In the genomic region with DNA sequence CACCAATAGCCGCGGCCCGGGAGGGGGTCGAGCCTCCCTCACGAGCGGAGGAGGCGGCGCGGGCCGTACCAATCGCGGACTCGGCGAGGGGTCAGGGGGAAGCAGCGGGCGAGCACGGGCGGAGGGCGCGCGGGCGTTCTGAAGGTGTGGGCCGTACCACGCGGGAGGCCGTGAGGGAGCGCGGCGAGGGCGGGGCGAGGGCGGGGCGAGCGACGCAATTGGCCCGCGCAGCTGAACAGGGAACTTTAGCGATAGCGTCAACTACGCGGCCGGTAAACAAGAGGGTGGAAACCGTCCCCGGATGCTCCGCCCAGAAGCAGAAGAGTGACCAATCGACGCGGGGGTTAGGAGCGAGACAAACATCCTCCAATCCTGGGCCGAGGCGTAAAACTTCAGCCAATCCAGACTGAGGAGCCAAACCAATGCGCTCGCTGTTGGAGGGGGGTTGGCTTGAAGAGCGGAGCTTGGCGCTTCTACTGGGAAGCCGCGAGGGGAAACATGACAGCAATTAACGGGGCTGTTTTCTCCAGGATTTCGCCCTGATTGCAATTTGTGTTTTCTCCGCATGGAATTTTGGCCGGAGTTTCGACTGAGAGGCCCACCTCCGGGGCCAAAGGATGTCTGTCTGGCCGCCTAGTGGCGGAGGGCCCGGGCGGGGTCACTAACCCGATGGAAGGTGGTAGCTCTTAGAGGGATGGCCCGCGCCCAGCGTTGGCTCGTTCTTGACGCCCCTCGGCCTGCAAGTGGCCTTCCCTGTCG, we compare ENCODE assay signal across 8 mouse cellular contexts. TPM values are rescaled to one million over a fixed set of nuclear protein-coding genes. Genes with fewer than 3 reads are reported as not detected.
DNase-seq lines count a peak whose midpoint lies in the region; ATAC-seq and TF ChIP-seq lines count a peak whose summit lies in the region.

A gene (minus strand): TSS at position 146 of the 759 bp plus-strand sequence.

- peak within 1 kb of the TSS; percentile 87 for H3K9ac ChIP-seq in heart, embryonic 15.5 days
- H3K9ac ChIP-seq in liver, embryonic 14.5 days (replicated peaks): peak within 1 kb of the TSS; percentile 95
- H3K9ac ChIP-seq in neural tube, embryonic 11.5 days (ENCODE audit: low read length): peak within 1 kb of the TSS; percentile 93
- peak within 1 kb of the TSS; percentile 97 for H3K9ac ChIP-seq in stomach, postnatal 0 days (ENCODE audit: low read length)

- H3K4me1 ChIP-seq in forebrain, embryonic 10.5 days: peaks cover 42% of the 10 kb centered on the region
- H3K4me1 ChIP-seq in heart, embryonic 15.5 days (replicated peaks): peaks cover 31% of the 10 kb centered on the region
- peaks cover 19% of the 10 kb centered on the region in 2 experiments for H3K4me1 ChIP-seq in liver, embryonic 14.5 days (replicated peaks; ENCODE audit: control insufficient read depth in 2 of 2, insufficient read depth in 2 of 2, low read length in 1 of 2)
- H3K4me1 ChIP-seq in neural tube, embryonic 11.5 days (ENCODE audit: control insufficient read depth, insufficient read depth, low read length): peaks cover 13% of the 10 kb centered on the region; the same call in 1 of the 2 replicates
- H3K4me1 ChIP-seq in stomach, postnatal 0 days (replicated peaks; ENCODE audit: control insufficient read depth, insufficient read depth): 0 out of 2 replicates have a peak, but pooled peaks cover 11% of the 10 kb centered on the region

- H3K27me3 ChIP-seq in forebrain, embryonic 10.5 days (ENCODE audit: poor library complexity, severe bottlenecking): no peaks in the 10 kb centered on the region
- H3K27me3 ChIP-seq in heart, embryonic 15.5 days: no peaks in the 10 kb centered on the region
- H3K27me3 ChIP-seq in liver, embryonic 14.5 days (ENCODE audit: control insufficient read depth, insufficient read depth, low read length): no peaks in the 10 kb centered on the region
- H3K27me3 ChIP-seq in neural tube, embryonic 11.5 days (ENCODE audit: control insufficient read depth, insufficient read depth, low read length): no peaks in the 10 kb centered on the region
- H3K27me3 ChIP-seq in stomach, postnatal 0 days (ENCODE audit: control insufficient read depth, insufficient read depth, low read length): no peaks in the 10 kb centered on the region

- 1% methylated on average over 74 of the region's 75 CpGs for WGBS in forebrain, embryonic 10.5 days
- WGBS in heart, embryonic 15.5 days: under 1% methylated on average over 75 of the region's 75 CpGs
- WGBS in liver, embryonic 14.5 days (ENCODE audit: insufficient replicate concordance): under 1% methylated on average over 74 of the region's 75 CpGs
- under 1% methylated on average over 73 of the region's 75 CpGs for WGBS in neural tube, embryonic 11.5 days
- WGBS in stomach, postnatal 0 days: under 1% methylated on average over 71 of the region's 75 CpGs

- TF ChIP-seq CTCF in liver, embryonic 14.5 days (IDR thresholded peaks at IDR 0.05; ENCODE audit: low read depth): peak; percentile 84
- TF ChIP-seq CTCF in stomach, postnatal 0 days (IDR thresholded peaks at IDR 0.05; ENCODE audit: low read depth): peak; percentile 67

- peak within 1 kb of the TSS; percentile 97 for H3K4me3 ChIP-seq in forebrain, embryonic 10.5 days
- H3K4me3 ChIP-seq in heart, embryonic 15.5 days: peak within 1 kb of the TSS; percentile 91
- H3K4me3 ChIP-seq in liver, embryonic 14.5 days (ENCODE audit: insufficient read depth in 1 of 2, low read depth in 2 of 2, low read length in 2 of 2): peak within 1 kb of the TSS; percentile 86 to 88
- H3K4me3 ChIP-seq in neural tube, embryonic 11.5 days (ENCODE audit: low read depth, low read length): peak within 1 kb of the TSS; percentile 95
- H3K4me3 ChIP-seq in stomach, postnatal 0 days (ENCODE audit: low read depth, low read length): peak within 1 kb of the TSS; percentile 97

- no peaks in the 10 kb centered on the region for H3K36me3 ChIP-seq in forebrain, embryonic 10.5 days (replicated peaks)
- no peaks in the 10 kb centered on the region for H3K36me3 ChIP-seq in heart, embryonic 15.5 days
- H3K36me3 ChIP-seq in liver, embryonic 14.5 days (replicated peaks; ENCODE audit: control insufficient read depth, insufficient read depth, low read depth): no peaks in the 10 kb centered on the region
- H3K36me3 ChIP-seq in neural tube, embryonic 11.5 days (ENCODE audit: control insufficient read depth, insufficient read depth, low read length): no peaks in the 10 kb centered on the region
- no peaks in the 10 kb centered on the region for H3K36me3 ChIP-seq in stomach, postnatal 0 days (ENCODE audit: control insufficient read depth, insufficient read depth, low read length)

- ATAC-seq in heart, embryonic 15.5 days (replicated peaks; ENCODE audit: insufficient number of reproducible peaks, insufficient read depth, low FRiP score, low read depth): peak; percentile 98
- ATAC-seq in liver, embryonic 14.5 days (ENCODE audit: insufficient read depth): peak; percentile 95
- ATAC-seq in neural tube, embryonic 11.5 days (ENCODE audit: insufficient read depth, low FRiP score, low TSS enrichment): peak; percentile 99
- peak; percentile 98 for ATAC-seq in stomach, postnatal 0 days (ENCODE audit: low FRiP score, low TSS enrichment)

- no peaks in the 10 kb centered on the region for H3K9me3 ChIP-seq in forebrain, embryonic 10.5 days
- no peaks in the 10 kb centered on the region for H3K9me3 ChIP-seq in heart, embryonic 15.5 days (replicated peaks)
- H3K9me3 ChIP-seq in liver, embryonic 14.5 days (ENCODE audit: control insufficient read depth, low read length): no peaks in the 10 kb centered on the region
- H3K9me3 ChIP-seq in neural tube, embryonic 11.5 days (ENCODE audit: control insufficient read depth, low read length): no peaks in the 10 kb centered on the region
- H3K9me3 ChIP-seq in stomach, postnatal 0 days (ENCODE audit: control insufficient read depth, low read length): no peaks in the 10 kb centered on the region

- peak; percentile 65 for TF ChIP-seq EP300 in liver, embryonic 14.5 days (IDR thresholded peaks at IDR 0.05; ENCODE audit: low read depth)
- peak; percentile 89 for TF ChIP-seq EP300 in stomach, postnatal 0 days (optimal IDR thresholded peaks at IDR 0.05)

- peak within 1 kb of the TSS; percentile 95 for H3K4me2 ChIP-seq in heart, embryonic 15.5 days
- peak within 1 kb of the TSS; percentile 99 for H3K4me2 ChIP-seq in liver, embryonic 14.5 days (ENCODE audit: low read depth)
- H3K4me2 ChIP-seq in neural tube, embryonic 11.5 days (ENCODE audit: low read depth): peak within 1 kb of the TSS; percentile 96
- peak within 1 kb of the TSS; percentile 88 for H3K4me2 ChIP-seq in stomach, postnatal 0 days (replicated peaks; ENCODE audit: low read depth)

- H3K27ac ChIP-seq in forebrain, embryonic 10.5 days: peak within 1 kb of the TSS; percentile 97
- H3K27ac ChIP-seq in heart, embryonic 15.5 days: peak within 1 kb of the TSS; percentile 97
- peak within 1 kb of the TSS; percentile 85 for H3K27ac ChIP-seq in liver, embryonic 14.5 days
- H3K27ac ChIP-seq in neural tube, embryonic 11.5 days (ENCODE audit: low read depth, low read length): peak within 1 kb of the TSS; percentile 97
- peak within 1 kb of the TSS; percentile 99 for H3K27ac ChIP-seq in stomach, postnatal 0 days (replicated peaks)

- peak; percentile 96 to 98 for DNase-seq in CD8-positive naive resting alpha-beta T cell, adult 2 months (ENCODE audit: low read depth in 2 of 2, low spot score in 2 of 2)
- DNase-seq in c-Kit-positive CD71-negative TER-119-negative erythroid progenitor cells, embryonic 14.5 days (ENCODE audit: low read depth): peak; percentile 95
- peak; percentile 97 for DNase-seq in forebrain, embryonic 10.5 days (ENCODE audit: extremely low spot score, low spot score)
- DNase-seq in kidney, postnatal 25 days: peak; percentile 98 to 100
- DNase-seq in liver, embryonic 14.5 days (ENCODE audit: low read depth in 3 of 3, low spot score in 3 of 3): peak; percentile 99
- peak; percentile 99 for DNase-seq in neural tube, embryonic 11.5 days (ENCODE audit: low spot score)
- DNase-seq in stomach, postnatal 0 days (ENCODE audit: low spot score): peak; percentile 99

RNA-seq across cellular contexts. Expression of the gene that starts here (rescaled TPM):
- polyA plus RNA-seq in forebrain, embryonic 10.5 days (2016; fragmentation: Nextera tagmentation; extraction: Ambion mirVana): 8.4 and 9.1 TPM in 2 replicates
- 8.4 and 9.9 TPM in 2 replicates for polyA plus RNA-seq in heart, embryonic 15.5 days (2015; fragmentation: Nextera tagmentation; extraction: Ambion mirVana)
- polyA plus RNA-seq in liver, embryonic 14.5 days (2012; rRNA removed): 10.3 and 14.8 TPM in 2 replicates
- 4.5 and 4.7 TPM in 2 replicates for polyA plus RNA-seq in liver, embryonic 14.5 days (2014; fragmentation: Nextera tagmentation; extraction: Ambion mirVana)
- 9.7 and 13.0 TPM in 2 replicates for polyA plus RNA-seq in neural tube, embryonic 11.5 days (2014; fragmentation: Nextera tagmentation; extraction: Ambion mirVana)
- 11.3 and 13.5 TPM in 2 replicates for polyA plus RNA-seq in stomach, postnatal 0 days (2015; fragmentation: Nextera tagmentation; extraction: Ambion mirVana)

Comparison
In these comparisons a context has a peak if more than half of its experiments do, and no peak if none do; other contexts are left out.
1. Peak in every context shown above with its lines: DNase-seq, ATAC-seq, H3K4me3 ChIP-seq and H3K27ac ChIP-seq.